Mouse (Mus musculus): Measurements from ENCODE around the gene Parpbp.

Gene Parpbp

DNA sequence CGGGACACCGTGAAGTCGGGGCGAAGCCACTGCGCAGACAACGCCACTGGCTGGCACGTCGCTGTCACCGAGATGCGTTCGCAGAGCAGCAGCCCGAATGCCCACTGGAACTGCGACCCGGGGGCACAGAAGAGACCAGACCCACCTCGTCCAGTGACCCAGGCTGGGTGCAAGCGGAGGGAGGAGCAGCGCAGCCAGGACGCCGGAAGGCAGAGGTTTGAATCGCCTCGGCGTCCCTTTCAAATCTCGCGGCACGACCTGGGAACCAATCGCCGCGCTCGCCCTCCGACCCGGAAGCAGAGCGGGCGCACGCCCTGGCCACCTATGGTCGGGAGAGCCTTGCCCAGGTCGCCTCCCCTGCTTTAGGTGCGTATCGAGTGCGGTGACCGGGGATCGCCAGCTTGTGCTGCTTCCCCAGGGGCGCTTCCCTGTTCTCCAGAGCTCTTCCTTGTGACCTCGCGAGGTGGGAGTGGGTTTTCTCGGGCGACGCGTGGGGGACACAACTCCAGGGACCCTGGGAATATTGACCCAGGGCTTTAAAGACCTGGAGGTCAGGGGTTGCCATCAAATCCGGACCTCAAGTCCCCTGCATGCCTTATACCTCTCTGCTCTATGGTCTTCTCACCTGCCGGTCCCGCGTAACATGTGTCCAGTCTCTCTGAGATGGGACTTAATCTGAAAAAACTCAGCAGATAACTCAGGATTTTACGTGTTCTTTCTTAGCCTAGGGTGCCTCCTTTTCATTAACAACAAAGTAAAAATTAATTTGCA lies at the start of gene Parpbp, which contains the start of gene Nup37:
Gene Parpbp (minus strand): TSS at position 235 of the 771 bp plus-strand sequence.
Gene Nup37 (plus strand): TSS at position 286 of the 771 bp plus-strand sequence.
- peak; percentile 92 for DNase-seq

DNA sequence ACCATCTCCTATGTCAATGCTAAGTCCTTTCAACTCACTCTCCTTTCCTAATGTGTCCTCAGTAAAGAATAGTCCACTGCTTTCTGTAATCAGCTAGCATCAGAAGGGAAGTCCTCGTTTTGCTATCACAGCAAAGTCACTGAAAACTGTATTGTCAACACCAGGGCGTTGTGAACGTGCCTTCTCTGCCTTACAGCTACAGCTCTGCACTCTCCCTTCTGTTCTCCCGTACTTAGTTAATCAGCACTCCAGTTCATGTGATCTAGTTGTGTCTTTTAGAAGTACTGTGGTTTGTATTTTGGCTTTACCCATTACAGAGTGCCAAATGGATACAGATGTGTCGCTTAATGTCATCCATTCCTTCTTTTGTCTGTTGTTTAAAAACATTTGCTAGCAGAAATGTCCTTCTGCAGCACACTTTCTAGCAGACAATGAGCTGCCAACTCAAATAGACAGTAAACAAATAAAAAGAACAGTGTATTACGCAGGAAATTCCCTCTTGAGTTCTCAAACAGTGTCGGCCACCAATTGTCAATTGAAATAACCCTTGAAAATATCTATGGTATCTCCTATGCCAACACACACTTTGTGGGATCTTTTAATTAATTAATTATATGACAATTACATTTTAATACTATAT lies 20.8 kb upstream of the Parpbp start:
- no peak for DNase-seq

DNA sequence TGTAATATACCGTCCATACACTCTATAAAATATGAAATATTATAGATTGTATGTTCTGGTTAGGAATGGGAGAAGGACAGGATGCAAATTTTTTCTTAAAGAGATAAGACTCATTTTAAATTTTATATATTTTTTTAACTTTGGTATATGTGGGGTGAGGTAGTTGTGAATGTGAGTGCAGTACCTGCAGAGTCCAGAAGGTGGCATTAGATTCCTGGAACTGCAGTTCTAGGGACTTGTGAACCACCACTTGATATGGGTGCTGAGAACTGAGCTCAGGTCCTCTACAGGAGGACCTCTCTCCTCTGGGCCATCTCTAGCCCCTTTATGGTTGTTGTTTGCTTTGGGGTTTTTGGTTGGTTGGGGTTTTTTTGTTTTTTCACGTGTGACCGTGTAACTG lies 19.4 kb upstream of the Parpbp start:
- DNase-seq, result peak; percentile 27

DNA sequence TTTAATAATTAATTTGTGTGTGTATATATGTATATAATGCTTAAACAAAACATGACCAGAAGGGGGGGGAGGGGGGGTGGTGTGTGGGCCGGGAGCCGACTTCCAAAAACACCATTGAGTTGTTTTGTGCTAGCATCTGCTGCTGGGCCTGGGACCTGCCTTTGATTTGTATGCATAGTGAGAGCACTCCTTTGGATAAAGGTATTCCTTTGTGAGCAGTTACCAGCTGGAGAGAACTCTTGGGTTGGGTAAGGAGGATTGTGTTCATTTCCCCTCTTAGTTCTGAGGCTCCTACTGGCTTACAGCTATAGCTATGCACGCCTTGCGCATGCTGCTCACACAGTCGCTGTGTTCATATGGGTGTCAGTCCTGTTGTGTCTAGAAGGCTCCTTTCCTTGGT lies 15.9 kb upstream of the Parpbp start:
- DNase-seq, result no peak

DNA sequence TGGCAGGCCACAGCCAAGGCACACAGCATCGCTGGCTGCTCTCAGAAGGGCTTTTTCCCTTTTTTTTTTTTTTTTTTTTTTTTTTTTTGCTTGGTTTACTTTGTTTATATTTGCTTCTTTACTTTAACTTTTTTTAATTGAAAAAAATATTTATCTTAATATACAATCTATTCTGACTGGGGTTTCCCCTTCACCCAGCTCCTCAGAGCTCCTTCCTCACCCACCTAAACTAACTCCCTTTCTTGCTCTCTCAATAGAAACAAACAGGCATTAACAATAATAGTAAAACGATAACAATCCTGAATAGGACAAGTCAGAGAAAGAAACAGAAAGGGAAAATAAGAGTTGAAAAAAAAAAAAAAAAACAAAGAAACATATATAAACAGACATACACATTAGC lies 15.4 kb upstream of the Parpbp start:
- no peak for DNase-seq

DNA sequence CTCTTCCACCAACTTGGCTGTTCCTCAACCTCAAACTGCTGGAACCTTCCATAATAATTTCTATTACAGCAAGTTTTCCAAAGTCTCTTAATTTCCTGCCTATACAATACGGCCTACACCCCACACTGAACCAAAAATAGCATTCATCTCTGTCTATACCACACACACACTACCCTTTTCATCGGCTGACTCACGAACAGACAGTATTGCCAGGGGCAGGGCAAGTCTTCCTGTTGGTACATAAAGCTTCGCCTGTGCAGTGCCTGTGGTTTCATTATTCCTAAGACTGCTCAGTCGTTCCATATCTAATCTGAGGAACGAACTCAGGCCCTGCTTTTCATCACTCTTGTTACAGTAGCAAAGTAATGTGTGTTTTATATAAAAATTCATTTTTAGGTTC lies 4.9 kb upstream of the Parpbp start:
- DNase-seq, result no peak

DNA sequence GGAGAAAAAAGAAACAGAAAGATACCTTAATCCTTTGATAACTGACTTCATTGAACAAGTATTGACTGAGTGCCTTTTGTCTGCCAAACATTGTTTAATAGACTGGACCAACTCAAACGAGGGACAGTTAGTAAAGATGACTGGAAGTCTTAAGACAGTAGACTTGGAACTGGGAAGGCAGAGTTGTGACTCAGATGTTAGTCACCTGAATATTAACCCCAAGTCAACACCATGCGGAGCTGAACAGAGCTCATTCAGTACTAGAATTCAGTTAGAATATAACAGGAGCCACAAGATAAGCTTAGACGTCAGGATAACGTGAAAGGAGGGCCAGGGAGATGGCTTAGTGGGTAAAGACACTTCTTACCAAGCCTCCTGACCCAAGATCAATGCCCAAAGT lies 3.6 kb upstream of the Parpbp start:
- DNase-seq, result no peak

DNA sequence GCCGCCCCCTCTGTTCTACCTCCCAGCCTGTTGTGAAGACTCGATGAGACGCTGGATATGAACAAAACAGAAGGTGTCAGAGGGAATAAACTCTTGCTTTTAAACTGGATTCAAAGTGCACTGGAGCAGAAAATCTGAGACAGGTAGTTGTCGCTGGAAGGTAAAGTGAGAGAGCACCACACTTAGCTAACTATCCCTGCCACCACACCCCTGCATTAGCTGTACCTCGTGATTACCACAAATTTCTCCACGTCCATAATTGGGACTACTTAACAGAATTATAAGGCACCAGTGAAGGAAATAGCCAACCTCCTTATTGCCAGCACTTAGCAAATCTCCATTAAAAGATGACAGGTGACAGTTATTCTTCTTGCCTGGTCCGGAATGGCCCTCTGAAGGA lies 554 bp downstream of the Parpbp start:
- no peak for DNase-seq

DNA sequence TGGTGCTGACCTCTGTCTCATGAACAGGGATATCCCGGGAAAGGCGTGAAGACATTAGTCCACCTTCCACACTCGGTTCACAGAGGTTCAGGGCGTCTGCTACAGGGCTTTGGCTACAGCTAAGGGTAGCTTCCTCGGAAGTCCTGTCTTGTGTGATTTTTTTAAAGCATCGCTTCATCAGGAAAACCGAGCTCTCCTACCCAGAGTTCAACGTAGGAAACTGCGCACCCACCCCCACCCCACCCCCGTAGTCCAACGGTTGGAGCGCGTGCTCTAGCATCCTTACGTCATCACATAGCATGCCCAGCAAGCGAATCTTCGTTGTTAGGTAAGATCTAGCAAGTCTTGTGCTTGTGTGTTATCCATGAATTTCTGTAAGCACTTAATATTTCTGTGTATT lies 11.1 kb downstream of the Parpbp start:
- DNase-seq, result no peak

DNA sequence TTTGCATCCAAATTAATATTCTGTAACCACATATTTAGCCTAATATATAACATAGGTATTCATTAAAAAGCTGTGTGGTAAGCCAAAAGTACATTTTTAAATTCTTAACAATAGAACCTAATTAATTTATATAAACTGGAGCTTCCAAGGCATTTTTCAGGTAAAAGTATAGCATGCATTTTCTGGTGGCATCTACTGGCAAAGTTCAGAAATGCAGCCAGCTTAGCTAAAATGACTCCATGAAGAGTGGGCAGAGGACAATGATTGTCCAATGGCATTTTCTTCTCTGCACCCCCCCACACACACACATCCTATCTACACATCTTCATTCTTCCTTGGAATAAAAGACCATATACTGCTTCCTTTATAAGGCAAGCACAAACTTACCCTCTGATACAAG lies 27.0 kb downstream of the Parpbp start:
- no peak for DNase-seq

DNA sequence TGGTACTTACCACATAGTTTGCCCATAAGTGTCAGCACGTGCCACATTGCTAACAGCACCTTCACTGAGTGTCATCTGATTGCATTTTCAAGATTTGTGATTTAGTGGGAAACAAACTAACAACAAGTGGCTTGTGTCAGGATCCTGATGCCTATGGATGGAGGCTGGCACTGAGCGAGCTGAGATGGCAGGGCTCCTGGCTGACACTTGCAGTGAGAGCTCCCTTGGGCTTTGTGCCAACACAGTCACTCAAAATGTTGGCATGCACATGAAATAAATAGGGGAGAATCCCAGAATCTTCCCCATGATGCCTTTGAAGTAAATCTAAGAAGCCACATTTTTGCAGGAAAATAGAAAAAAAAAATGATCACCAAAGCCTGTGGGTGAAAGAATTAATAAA lies 33.5 kb downstream of the Parpbp start:
- DNase-seq, result no peak

DNA sequence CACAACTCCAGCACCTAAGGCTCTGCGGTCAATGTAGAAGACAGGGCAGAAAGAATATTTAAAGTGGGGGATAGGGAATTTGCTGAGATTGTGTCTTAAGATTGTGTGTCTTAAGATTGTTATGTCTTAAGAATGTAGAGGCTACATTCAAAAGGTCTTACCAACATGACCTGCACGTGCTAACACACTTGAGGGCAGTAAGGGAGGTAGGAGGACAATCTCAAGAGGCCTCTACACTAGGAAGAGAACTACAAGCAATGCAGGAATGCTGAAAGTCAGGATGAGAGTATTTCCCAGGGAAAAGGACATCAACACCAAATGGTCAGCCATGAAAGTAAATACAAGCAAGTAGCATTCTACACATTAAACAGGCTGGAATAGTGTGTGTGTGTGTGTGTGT lies 40.6 kb downstream of the Parpbp start:
- DNase-seq, result no peak

DNA sequence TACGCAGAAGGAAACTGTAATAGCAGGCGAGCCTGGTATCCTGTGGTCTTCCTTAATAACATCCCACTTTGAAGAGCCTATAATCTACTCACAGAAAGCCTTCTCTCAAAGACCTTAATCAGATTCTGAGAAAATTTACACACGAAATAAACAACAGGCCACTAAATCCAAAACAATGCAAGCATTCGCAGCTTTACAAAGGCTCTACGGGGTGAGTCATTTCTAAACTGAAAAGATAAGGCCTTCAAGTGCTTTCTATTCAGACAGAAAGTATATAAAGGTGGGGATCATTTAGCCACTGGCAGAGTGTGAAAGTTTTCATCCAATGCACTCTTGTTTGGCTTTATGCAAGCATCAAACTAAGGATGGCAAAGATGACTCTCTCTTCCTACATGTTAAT lies 56.0 kb downstream of the Parpbp start, which contains the start of gene Pmch:
Gene Pmch (plus strand): TSS at position 301 of the 400 bp plus-strand sequence.
- DNase-seq, result no peak

DNA sequence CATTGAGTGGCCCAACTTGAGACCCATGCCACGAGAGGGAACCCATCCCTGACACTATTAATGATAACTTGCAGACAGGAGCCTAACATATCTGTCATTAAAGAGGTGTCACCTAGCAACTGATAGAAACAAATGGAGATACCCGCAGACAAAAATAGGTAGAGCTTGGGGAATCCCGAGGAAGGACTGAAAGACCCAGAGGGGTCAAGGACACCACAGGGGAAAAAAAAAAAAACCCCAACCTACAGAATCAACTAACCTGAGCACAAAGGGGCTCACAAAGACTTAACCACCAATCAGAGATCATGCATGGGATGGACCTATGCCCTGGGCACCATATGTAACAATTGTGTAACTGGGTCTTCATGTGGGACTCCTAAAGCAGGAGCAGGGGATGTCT lies 79.4 kb downstream of the Parpbp start:
- no peak for DNase-seq

DNA sequence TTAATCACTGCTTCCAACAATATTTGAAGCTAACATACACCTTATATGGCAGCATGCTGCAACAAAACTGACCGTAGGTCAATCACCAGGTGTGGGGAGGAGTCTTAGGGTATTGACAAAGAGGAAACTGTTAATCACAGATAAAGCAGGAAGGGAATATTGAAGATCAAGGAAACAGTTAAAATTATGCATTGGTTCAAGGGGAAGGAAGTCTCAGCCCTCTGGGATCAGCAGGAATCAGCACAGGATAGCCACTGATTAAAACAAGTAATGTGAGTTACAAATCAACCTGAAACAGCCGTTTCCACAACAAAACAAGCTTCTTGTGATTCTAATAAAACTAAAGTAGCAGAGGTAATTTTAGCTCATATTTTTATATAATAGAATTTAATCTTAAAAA lies 81.9 kb downstream of the Parpbp start:
- DNase-seq, result no peak

DNA sequence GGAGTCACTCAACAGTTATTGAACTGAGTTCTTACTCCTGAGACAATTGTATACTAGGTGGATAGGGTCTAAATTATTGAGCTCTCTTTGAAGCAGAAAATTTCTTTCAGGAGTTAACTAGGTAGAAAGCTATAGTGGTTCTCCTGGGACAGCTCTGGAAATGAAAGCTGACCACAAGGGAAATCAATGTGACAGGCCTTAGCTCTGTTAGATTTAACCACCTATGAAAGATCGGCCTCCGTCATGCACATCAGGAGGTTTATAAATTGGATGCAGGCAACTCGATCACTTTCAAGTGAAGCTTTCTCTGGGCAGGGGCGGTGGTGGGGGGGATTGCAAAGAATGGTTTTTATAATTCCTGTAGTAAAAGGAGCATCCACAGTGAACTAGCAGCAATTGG lies 83.3 kb downstream of the Parpbp start:
- no peak for DNase-seq

DNA sequence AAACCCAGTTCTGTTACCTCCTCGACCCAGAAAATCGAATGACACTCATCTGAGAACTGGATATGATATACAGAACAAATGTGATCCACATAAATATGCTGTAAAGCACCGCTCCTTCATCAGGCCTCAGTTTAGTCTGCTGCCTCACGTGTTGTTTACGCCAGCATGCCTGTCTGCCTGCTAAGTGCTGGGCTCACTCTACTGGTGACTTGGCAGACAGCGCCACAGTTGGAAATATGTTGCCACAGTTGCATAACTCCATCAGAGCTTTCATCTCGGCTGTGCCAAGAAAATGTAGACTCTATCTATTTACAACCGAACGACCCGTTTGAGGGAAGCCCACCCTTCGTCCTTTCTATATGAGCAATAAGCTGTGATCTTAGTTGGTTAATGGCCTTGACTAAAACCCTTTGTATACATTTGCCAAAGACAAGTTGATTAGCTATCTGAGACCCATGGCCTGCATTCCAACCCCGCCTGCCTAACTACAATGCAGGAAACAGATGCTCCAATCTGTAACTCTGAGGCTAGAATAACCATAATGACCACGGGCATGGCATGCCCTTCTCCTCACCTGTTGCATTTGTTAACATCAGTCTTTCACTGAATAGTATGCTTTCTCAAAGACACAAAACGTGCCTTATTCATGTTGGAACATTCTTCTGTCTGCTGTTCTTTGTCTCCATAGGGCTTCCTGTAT lies 89.6 kb downstream of the Parpbp start:
- no peak for DNase-seq

DNA sequence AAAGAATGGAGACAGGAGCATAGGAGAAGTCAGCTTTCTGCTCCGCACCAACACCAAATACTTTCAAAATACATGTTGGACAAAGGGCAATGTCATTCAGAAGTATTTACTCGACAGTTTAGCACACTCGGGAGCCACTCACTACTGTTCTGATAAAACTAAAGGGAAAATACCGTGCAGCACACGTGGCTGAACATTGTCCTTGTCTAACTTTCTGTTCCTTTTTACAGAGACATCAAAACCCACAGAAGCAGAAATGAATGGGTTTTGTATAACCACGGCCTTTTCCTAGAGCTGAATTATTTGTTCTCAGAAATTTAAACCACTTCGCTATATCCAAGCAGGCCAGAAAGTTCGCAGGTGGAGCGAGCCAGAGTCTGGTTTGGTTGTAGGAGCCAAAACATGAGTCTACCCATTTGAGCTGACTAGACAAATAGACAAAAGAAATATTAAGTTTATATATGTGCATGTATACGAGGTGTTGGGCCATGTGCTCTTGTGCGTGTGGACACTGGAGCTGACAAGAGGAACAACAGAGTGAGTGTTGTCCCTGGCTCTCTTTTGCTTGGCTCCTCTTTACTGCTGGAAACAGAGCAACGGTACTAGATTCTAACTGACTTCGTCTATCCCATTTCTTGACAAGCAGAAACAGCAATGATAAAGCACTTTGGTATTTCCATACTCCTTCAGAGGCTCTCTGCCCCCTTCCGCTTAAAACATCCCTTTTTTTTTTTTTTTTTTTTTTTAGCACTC lies 92.3 kb downstream of the Parpbp start:
- DNase-seq, result no peak

DNA sequence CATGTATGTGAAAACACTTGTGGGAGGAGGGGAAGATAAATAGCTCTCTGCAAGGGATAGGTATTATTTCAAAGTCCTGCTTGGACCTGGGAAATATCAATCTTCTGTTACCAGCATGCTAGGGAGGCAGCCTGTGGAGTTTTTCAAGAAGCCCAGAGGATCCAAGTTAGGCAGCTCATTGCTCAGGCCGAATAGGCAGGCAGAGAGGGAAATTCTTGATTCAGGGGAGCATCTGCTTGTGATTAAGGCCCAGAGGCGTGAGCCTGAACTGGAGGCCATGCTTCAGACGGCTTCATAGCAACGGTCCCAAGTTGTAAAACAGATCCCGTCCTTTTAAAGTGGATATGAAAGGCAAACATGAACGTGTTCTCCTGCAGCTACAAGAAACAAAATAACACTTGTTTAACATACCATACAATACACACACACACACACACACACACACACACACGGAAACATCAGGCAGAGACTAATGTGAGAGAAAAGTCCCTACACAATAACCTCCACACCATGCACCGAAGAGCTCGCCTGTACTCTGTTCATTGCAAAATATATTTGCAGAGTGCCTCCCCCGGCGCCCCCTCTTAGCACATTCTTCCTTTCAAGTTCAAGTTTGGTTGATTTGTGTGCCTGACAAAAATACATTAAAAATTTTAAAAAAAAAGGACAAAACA lies 100.5 kb downstream of the Parpbp start:
- DNase-seq, result no peak

DNA sequence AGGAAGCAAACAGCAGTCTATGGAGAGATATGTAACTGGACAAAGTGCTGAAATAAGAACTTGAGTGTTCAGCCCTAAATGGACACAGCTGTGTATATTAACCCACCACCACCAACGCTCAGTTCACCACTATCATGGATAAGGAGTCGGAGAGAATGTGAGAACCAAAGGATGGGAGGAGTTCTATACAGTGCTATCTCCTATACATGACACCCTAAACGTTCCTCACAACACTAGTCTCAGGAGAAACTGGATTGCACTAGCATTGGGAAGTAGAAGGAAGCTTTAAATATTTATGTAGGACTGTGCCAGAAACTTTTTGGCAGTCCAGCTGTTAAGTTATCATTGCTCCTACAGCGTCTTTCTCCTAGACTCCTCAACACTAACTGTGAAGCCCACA lies 102.4 kb downstream of the Parpbp start:
- no peak for DNase-seq

All from thymus, postnatal 25 days (tissue).